Mouse (Mus musculus) embryonic facial prominence, embryonic 11.5 days (tissue): ENCODE data around the gene Prkag1. TPM values are rescaled to one million over a fixed set of nuclear protein-coding genes. Genes with fewer than 3 reads are reported as not detected.

Experiments
- ATAC-seq: fragments of 200-750 bp; cut with Nextera tagmentation; replicated peaks from 2 replicates; pipeline ENCODE4 v1.8.0; 2017; ENCODE audit warnings: low read depth; ENCODE audit not compliant: insufficient number of reproducible peaks, low FRiP score, low TSS enrichment
- DNase-seq: peaks from one replicate; pipeline ENCODE4 v3.0.0-alpha.2; 2015; ENCODE audit warnings: low spot score
- H3K27ac ChIP-seq: fragments of 300-500 bp; sonication (generic); replicated peaks from 2 replicates; pipeline ENCODE4 v1.5.1; 2014; ENCODE audit warnings: mild to moderate bottlenecking, low read depth, low read length, control low read depth
- H3K27me3 ChIP-seq: fragments of 300-500 bp; sonication (generic); 2 replicates; pipeline ENCODE4 v1.6.1; 2014; ENCODE audit warnings: mild to moderate bottlenecking, low read length, moderate library complexity, mixed read lengths; ENCODE audit not compliant: control insufficient read depth, insufficient read depth
- H3K36me3 ChIP-seq: fragments of 300-500 bp; sonication (generic); replicated peaks from 2 replicates; pipeline ENCODE4 v1.6.1; 2014; ENCODE audit warnings: low read depth, mild to moderate bottlenecking, low read length, moderate library complexity, mixed read lengths; ENCODE audit not compliant: control insufficient read depth, insufficient read depth
- H3K4me1 ChIP-seq: fragments of 300-500 bp; sonication (generic); 2 replicates; pipeline ENCODE4 v1.6.1; 2014; ENCODE audit warnings: low read length, mixed read lengths; ENCODE audit not compliant: control insufficient read depth, insufficient read depth
- H3K4me2 ChIP-seq: fragments of 300-500 bp; sonication (generic); 2 replicates; pipeline ENCODE4 v1.6.1; 2014; ENCODE audit warnings: low read depth, mild to moderate bottlenecking, control low read depth, low read length, moderate library complexity
- H3K4me3 ChIP-seq: fragments of 300-500 bp; sonication (generic); 2 replicates; pipeline ENCODE4 v1.5.1; 2014; ENCODE audit warnings: low read depth, low read length, control low read depth
- H3K9ac ChIP-seq: fragments of 300-500 bp; sonication (generic); replicated peaks from 2 replicates; pipeline ENCODE4 v1.6.1; 2014; ENCODE audit warnings: mild to moderate bottlenecking, control low read depth, low read length
- H3K9me3 ChIP-seq: fragments of 300-500 bp; sonication (generic); replicated peaks from 2 replicates; pipeline ENCODE4 v1.6.1; 2016; ENCODE audit warnings: mild to moderate bottlenecking, low read length, inconsistent platforms, mixed read lengths; ENCODE audit not compliant: control insufficient read depth
- WGBS: fragments of 180-500 bp; shearing (Covaris S2); extraction: QIAGEN DNeasy Blood & Tissue Kit; methylation state at CpG from one replicate; pipeline ENCODE4 v1.1.7; 2014; 5-methylcytosine and 5-hydroxymethylcytosine counted together
- polyA plus RNA-seq: library from polyadenylated mRNA; unstranded; fragments of >200 nt; fragmentation: Nextera tagmentation; extraction: Ambion mirVana; gene quantifications from 2 replicates; pipeline ENCODE4 v1.2.1, GENCODE M21; 2014

Gene Prkag1
- polyA plus RNA-seq, 1 experiment from 2014 or later = 69.8 TPM

DNA sequence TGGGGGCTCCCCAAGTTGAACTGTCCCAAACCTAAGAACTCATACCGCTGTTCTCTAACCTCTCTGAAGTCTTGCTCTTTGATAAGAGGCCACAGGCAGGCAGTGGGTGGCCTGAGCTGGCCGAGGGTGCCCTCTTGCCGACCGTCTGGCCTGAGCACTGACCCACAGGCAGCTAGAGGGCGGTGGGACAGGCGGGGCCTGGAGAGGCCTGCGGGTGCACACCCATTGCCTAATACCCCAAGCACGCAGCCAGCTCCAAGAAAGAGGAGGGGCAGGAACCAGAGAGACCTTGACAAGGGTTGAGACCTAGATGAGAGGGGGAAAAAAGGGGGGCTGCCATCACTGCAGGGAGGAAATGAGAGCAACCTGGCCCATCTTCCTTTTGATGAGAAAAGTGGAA, 51.2 kb downstream of the Prkag1 start:
- Histone ChIP-seq H3K9ac (no peak overlapping the region), H3K4me3 (no peak overlapping the region), H3K9me3 (no peaks in the 10 kb centered on the region), H3K27ac (no peak overlapping the region), H3K36me3 (no peaks in the 10 kb centered on the region), H3K4me2 (no peak overlapping the region), H3K27me3 (peaks cover 66% of the 10 kb centered on the region), H3K4me1 (peaks cover 11% of the 10 kb centered on the region; the same call in 1 of the 2 replicates)
- ATAC-seq = no peak
- no peak for DNase-seq
- 4% methylated on average over 8 of the region's 8 CpGs for WGBS

DNA sequence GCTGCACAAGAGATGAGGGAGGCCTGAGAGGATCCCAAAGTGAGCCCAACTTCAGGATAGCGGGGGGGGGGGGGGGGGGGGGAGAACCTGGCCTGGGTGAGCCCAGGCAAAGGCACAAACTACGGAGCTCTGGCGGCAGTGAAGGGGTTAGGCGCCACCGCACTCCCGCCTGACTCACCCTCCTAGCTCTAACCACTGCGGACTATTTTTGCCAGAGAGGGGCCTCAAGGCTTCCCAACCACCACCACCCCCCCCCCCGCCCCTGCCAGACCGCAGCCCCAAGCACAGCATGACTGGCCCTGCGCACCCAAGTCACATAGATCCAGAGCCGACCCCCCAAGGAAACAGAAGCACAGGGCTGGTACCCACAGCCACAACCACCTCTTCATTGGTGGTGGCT, 52.5 kb downstream of the Prkag1 start:
- peaks cover 11% of the 10 kb centered on the region; the same call in 1 of the 2 replicates for H3K4me1 ChIP-seq
- no peak for DNase-seq
- H3K4me3 ChIP-seq = no peak overlapping the region

DNA sequence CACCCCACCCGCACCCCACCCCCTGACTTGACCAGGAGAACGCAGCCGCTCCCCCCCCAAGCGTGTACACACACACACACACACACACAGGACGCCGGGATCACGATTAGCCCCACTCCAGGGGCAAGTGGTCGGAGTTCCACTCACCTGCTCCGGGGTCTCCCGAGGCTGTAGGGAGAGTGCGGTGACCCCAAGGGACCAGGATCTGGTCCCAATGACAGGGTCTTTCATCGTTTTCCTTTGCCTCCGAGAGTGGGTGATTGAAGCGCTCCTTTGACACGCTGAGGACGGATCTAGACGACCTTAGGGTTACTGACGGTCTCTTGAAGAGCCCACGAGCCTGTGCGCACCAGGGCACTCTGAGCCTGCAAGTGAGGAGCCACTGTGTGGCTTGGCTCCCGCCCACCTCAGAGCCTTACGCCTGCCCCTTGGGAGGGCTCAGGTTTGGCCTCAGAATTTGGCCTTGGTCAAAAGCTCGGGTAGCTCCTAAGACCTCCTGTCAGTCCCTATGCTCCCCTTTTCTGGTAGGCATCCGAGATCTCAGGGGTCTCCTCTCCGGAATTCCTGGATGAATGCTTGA, 53.0 kb downstream of the Prkag1 start:
- H3K4me3 ChIP-seq = peak overlapping the region; percentile 12; the same call in 1 of the 2 replicates

More for the DNA sequence above, 52.5 kb downstream of the Prkag1 start:
- Histone ChIP-seq H3K27me3 (peaks cover 79% of the 10 kb centered on the region), H3K27ac (no peak overlapping the region), H3K4me2 (no peak overlapping the region), H3K9ac (no peak overlapping the region), H3K36me3 (no peaks in the 10 kb centered on the region), H3K9me3 (no peaks in the 10 kb centered on the region)
- WGBS = 0% methylated on average over 10 of the region's 11 CpGs
- no peak for ATAC-seq

DNA sequence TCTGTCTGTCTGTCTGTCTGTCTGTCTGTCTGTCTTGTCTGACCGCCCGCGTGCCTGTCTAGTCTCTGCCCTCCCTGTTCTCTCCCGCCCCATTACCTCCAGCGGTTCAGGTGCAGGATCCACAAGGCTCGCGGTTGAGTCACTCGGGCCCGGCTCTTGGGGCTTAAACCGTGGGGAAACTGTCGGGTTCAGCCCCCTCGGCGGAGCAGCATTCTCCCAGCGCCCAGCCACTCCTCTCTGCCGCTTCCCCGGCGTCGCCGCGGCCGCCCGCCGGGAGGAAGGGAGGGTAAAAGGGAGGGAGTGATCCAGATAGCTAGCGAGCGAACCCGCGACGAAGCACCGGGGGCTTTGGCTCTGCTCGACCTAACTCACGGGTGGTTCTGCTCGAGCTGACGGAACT, 53.6 kb downstream of the Prkag1 start, which contains the start of gene Wnt10b:
TSS of gene Wnt10b (minus strand) at position 389 of the 400 bp plus-strand sequence.
- Histone ChIP-seq H3K4me2 (peak within 1 kb of the TSS; percentile 19), H3K36me3 (no peaks in the 10 kb centered on the region), H3K9me3 (no peaks in the 10 kb centered on the region), H3K9ac (no peak within 1 kb of the TSS; the same call in 1 of the 2 replicates), H3K4me1 (peaks cover 12% of the 10 kb centered on the region; the same call in 1 of the 2 replicates), H3K4me3 (peak within 1 kb of the TSS; percentile 12), H3K27me3 (peaks cover 88% of the 10 kb centered on the region), H3K27ac (no peak within 1 kb of the TSS)
- WGBS = under 1% methylated on average over 30 of the region's 33 CpGs
- ATAC-seq (no peak), DNase-seq (peak; percentile 3)

More for the DNA sequence above, 53.0 kb downstream of the Prkag1 start:
- WGBS = 0% methylated on average over 25 of the region's 25 CpGs
- peak overlapping the region; percentile 19; the same call in 1 of the 2 replicates for H3K4me2 ChIP-seq
- peaks cover 11% of the 10 kb centered on the region; the same call in 1 of the 2 replicates for H3K4me1 ChIP-seq
- H3K36me3 ChIP-seq = no peaks in the 10 kb centered on the region
- H3K9ac ChIP-seq = no peak overlapping the region
- no peak for ATAC-seq
- no peaks in the 10 kb centered on the region for H3K9me3 ChIP-seq
- peak; percentile 11 for DNase-seq
- H3K27me3 ChIP-seq = peaks cover 83% of the 10 kb centered on the region
- H3K27ac ChIP-seq = no peak overlapping the region

DNA sequence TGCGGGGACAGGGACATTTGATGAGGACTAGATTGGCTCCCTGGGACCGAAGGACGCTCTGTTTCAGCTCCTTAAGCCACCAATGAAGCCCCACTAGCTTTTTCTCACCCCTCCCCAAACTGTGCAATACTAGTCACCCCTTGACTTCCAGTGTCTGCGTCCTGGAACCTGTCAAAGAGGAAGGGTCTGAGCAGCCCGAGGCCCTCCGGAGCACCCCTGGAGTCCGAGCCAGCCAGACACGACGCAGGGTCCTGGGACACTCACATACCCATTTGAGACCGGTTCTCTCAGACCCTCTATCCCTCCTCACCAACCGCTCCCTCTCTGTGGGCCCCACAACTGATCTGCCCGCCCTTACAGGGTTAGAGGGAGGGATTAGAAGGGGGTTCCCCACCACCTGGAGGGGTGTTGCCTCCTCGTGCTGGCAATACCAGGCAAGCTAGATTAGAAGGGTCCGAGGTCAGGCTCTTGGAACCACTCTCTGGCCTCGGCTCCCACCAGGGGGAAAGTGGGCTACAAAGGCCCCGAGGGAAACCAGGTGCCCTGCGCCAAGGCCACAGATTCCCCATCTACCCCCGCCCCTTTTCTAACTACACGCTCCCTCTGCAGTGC, 54.2 kb downstream of the Prkag1 start:
- H3K4me3 ChIP-seq = no peak overlapping the region; the same call in 1 of the 2 replicates
- H3K27me3 ChIP-seq = peaks cover 92% of the 10 kb centered on the region

DNA sequence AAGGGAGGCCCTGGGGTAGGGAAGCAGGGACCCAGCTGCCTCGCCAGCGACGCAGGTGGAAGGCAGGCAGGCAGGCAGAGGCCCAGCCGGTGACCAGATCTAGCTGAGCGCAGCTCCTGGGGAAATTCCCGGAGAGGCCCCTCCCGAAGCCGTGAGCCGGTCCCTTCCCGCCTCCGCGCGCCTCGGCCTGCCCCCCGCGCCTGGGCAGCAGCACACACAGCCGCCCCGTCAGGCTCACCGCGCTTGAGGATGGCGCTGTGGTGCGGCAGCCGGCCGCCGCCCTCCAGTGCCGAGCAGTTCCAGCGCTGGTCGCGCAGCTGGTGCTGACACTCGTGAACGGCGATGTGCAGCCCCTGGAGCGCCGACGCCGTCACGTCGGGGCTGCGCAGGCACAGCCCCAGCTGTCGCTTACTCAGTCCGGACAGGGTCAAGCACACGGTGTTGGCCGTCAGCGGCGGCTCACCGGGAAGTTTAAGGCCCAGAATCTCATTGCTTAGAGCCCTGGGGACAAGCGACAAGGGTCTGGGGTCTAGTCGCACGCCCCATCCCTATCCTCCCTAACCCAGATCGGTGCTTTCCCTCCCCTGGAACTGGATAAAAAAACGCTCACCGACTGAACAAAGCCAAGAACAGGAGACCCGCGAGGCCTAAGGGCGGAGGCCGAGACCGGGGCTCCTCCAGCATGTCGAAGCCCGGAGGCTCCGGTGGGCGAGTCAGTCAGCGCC, 54.9 kb downstream of the Prkag1 start:
- H3K27me3 ChIP-seq = peaks cover 96% of the 10 kb centered on the region
- H3K4me2 ChIP-seq = peak overlapping the region; percentile 33
- DNase-seq (peak; percentile 47), ATAC-seq (peak; percentile 27)
- H3K27ac ChIP-seq = no peak overlapping the region
- H3K4me3 ChIP-seq = peak overlapping the region; percentile 21
- no peaks in the 10 kb centered on the region for H3K36me3 ChIP-seq
- H3K4me1 ChIP-seq = peaks cover 18% of the 10 kb centered on the region
- no peak overlapping the region for H3K9ac ChIP-seq
- no peaks in the 10 kb centered on the region for H3K9me3 ChIP-seq
- WGBS = under 1% methylated on average over 60 of the region's 62 CpGs

More for the DNA sequence above, 54.2 kb downstream of the Prkag1 start:
- no peaks in the 10 kb centered on the region for H3K36me3 ChIP-seq
- H3K9ac ChIP-seq = no peak overlapping the region
- H3K4me2 ChIP-seq = peak overlapping the region; percentile 10; the same call in 1 of the 2 replicates
- DNase-seq = peak; percentile 12
- no peak overlapping the region for H3K27ac ChIP-seq
- H3K9me3 ChIP-seq = no peaks in the 10 kb centered on the region
- peaks cover 18% of the 10 kb centered on the region for H3K4me1 ChIP-seq
- WGBS = under 1% methylated on average over 19 of the region's 19 CpGs
- no peak for ATAC-seq

DNA sequence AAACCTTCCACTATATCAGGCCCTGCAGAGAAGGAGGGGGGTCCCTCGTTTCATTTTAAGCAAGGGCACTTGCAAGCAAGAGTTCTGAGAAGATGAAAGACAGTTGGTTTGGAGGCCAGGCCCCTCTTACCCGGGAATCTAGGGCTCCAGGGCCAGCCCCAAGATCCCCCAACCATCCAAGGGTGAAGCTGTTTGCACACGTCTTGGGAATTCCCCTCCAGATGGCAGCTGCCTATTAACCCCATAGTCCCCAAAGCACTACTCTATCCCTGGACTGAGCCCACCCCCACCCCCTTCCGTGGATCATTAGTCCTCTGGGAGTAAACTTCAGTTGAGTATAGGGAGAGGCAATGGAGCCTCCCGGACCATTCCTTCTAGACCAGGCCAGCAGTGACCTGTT, 55.8 kb downstream of the Prkag1 start:
- no peaks in the 10 kb centered on the region for H3K36me3 ChIP-seq
- H3K27me3 ChIP-seq = peaks cover 98% of the 10 kb centered on the region
- no peak overlapping the region for H3K9ac ChIP-seq
- H3K27ac ChIP-seq = no peak overlapping the region
- H3K4me3 ChIP-seq = no peak overlapping the region; the same call in 1 of the 2 replicates
- DNase-seq (peak; percentile 19), ATAC-seq (no peak)
- no peaks in the 10 kb centered on the region for H3K9me3 ChIP-seq
- WGBS = 3% methylated on average over 5 of the region's 5 CpGs
- no peak overlapping the region for H3K4me2 ChIP-seq
- peaks cover 18% of the 10 kb centered on the region for H3K4me1 ChIP-seq
